Mouse (Mus musculus) stomach, adult 2 months (tissue): ENCODE measurements around the gene Parg. TPM values are rescaled to one million over a fixed set of nuclear protein-coding genes. Genes with fewer than 3 reads are reported as not detected.

Source experiments
- polyA plus RNA-seq: library from polyadenylated mRNA; depleted of rRNA; stranded (reverse); fragments of >200 nt; gene quantifications from 2 replicates; pipeline ENCODE4 v1.2.3, GENCODE M21; 2012; rRNA removed

Parg gene
- 1.3 and 1.7 TPM in 2 replicates for polyA plus RNA-seq

DNA sequence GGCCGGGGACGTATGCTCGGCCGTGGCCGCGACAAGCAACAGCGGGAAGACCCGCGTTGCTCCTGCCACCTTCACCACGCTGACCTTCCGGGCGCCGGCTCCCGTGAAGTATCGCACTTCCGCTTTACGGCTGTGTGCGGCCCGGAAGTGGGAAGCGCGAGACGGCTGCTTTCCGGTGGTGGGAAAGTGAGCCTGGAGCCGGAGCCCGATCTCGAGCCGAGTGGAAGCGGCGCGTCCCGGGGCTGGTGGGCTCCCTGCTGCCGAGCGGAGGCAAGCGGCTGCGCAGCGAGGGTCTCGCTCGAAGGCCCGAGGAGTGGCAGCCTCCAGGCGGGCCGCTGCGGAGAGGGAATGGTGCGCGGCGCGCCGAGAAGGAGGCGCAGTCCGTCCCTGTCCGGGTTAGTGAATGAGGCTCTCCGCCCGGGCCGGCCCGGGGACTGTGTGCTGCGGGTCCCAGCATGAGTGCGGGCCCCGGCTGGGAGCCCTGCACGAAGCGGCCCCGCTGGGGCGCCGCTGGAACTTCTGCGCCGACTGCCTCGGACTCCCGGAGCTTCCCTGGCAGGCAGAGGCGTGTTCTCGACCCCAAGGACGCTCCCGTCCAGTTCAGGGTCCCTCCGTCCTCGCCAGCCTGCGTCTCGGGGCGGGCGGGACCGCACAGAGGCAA lies at the start of gene Parg, which contains the start of gene Timm23:
Gene Parg (plus strand): TSS at position 159 of the 661 bp plus-strand sequence.
Gene Timm23 (minus strand): TSS at position 108 of the 661 bp plus-strand sequence.

DNA sequence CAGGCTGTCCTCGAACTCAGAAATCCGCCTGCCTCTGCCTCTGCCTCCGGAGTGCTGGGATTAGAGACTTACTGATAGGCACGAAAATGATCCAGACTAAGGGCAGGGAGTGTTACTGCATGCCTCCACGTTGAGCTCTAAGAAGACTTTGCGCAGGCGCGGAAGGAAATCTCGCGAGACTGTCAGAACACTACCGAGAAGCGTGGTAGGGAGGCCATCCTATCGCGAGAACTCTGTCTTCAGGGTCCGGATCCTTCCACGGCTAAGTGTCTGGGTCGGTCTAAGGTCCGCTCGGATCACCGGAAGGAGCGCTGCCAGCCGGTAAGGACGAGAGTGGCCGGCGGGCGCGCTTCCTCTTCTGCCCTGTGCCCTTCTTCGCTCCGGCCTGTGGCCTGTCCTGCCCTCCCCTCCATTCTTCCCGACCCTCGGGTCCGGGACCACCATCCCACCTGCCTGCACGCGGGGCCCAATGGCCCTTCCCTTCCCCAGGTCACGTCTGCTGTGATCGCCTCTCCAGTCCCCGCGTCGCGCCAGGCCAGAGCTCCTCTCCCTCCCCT lies 42.0 kb upstream of the Parg start, which contains the start of gene Ncoa4:
Gene Ncoa4 (plus strand): TSS at position 176 of the 557 bp plus-strand sequence.

DNA sequence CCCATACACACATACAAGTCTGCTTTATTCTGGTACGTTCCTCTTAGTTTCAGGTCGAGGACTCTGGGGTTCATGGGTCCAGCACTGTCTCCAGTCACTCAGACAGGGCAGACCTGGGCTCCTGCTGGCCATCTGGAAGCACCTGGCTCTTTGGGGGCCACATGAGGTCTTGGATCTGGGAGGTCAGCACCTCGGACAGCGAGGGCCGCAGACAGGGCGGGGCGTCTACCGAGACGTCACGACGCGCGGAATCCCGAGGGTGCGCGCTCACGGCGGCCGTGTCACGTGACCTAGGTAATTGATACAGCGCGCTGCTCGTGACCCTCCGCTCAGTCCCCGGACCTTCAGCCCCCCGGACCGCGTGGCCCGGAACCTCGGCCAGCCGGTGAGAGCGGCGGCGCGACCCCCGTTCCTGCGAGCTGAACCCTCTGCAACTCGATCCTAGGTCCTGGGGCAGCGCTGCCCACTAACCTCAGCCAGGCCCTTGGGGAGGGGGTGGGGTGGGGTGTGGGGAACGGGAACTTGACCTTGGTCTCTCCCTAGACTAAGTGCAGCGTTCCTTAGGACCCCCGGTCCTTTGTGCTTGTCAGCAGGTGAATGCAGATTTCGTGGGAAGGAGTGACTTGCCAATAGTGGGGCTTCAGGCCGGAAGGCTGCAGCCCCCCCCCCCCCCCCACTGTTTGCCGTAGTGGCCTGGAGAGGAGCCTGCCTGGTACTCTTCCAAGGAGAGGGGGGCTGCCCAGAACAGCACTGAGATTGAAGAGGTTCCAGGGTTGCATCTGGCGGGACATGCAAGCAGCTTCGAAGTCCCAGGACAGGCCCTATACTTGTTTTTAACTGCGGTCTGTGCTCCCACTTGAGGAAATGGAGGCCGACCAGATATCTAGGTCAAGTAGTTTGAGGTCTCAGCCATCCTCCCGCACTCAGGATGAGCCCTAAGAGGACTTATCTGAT lies 120.3 kb downstream of the Parg start, which contains the start of gene Ogdhl:
Gene Ogdhl (plus strand): TSS at position 288 of the 954 bp plus-strand sequence.

Other genes starting within 250 kb of the Parg start
- 1.4 and 2.1 TPM in 2 replicates for gene Galnt15, start 173.0 kb upstream of the Parg start, polyA plus RNA-seq
- 10.4 and 11.7 TPM in 2 replicates for gene Oxnad1, start 116.6 kb upstream of the Parg start, polyA plus RNA-seq
- 6.7 and 9.1 TPM in 2 replicates for gene Dph3, start 116.2 kb upstream of the Parg start, polyA plus RNA-seq
- gene Msmb, start 59.9 kb upstream of the Parg start, polyA plus RNA-seq: not detected in 2 replicates
- 8.0 and 10.3 TPM in 2 replicates for gene Ncoa4, start 42.1 kb upstream of the Parg start, polyA plus RNA-seq
- gene Timm23, start 51 bp upstream of the Parg start, polyA plus RNA-seq: 67.3 and 102 TPM in 2 replicates
- 0.74 and 0.84 TPM in 2 replicates for gene Ogdhl, start 120.1 kb downstream of the Parg start, polyA plus RNA-seq
- not detected in 2 replicates for gene 1700024G13Rik, start 186.4 kb downstream of the Parg start, polyA plus RNA-seq